Mouse (Mus musculus): Measurements from ENCODE around the gene Sirt2.

Gene Sirt2

DNA sequence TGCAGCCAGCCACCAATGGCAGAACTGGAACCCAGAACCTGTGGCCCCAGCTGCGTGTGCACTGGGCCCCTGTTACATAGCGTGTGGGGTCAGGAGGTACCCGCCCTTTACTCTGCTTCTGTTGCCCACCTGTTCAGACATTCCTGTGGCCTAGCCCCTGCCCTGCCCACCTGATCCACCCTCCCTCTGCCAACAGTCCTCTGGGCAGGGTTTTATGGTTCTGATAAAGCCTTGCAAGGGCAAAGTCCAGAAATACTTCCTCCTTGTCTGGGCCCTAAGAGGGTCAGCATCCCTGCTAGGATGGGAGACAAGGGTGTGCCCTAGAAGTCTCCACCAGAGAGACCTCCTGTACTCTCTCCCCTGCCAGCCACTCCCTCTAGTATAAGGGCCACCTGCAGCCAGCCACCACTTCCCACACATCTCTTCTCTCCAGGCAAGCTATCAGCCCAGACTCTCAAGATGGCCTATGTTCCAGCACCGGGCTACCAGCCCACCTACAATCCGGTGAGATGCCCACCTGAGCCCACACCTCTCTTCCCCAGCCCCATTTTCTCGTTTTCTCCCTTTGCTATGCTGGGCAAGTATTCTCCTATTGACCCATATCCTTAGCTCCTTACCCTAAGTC lies 67.3 kb downstream of the Sirt2 start, which contains the start of gene Lgals4:
TSS of gene Lgals4 (plus strand) at position 132 of the 625 bp plus-strand sequence.
- no peak for DNase-seq (ENCODE audit: low spot score)

DNA sequence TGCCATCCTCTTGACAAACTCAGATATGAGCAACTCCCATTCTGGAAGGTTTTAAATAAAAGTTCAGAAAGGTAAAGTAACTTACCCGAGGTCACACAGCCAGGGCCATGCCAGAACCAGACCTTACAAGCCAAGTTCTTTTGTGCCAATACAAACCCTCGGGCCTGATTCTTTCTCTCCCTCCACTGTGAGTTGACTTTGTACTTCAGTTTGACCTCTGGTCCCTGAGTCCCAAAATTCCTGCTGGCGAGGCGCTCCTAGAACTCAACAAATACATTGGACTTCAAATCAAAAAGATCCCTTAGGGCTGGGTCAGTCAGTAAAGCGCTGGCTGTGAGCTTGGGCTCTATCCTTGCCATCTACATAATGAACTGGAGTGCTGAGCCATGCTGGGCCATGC lies 70.4 kb downstream of the Sirt2 start:
- DNase-seq (ENCODE audit: low spot score) = no peak

Measured in T-cell, adult 2 months (primary cell).